Mouse (Mus musculus): ENCODE measurements around the gene Gm16223.

Gm16223 gene

GRCm38 (mm10) chr5:42067476-42068187 lies at the start of gene Gm16223:
Gm16223 (plus strand) TSS chr5:42067960.
- no peak for TF ChIP-seq GATA4 (IDR thresholded peaks at IDR 0.05; ENCODE audit: insufficient replicate concordance, low read length)

- TF ChIP-seq GATA4 (IDR thresholded peaks at IDR 0.05; ENCODE audit: insufficient replicate concordance, low read length): no peak
Observed at GRCm38 (mm10) chr5:42022029-42022428, 45.7 kb upstream of the Gm16223 start.

- no peak for TF ChIP-seq GATA4 (IDR thresholded peaks at IDR 0.05; ENCODE audit: insufficient replicate concordance, low read length)
Observed at GRCm38 (mm10) chr5:42023521-42023920, 44.2 kb upstream of the Gm16223 start.

DNA sequence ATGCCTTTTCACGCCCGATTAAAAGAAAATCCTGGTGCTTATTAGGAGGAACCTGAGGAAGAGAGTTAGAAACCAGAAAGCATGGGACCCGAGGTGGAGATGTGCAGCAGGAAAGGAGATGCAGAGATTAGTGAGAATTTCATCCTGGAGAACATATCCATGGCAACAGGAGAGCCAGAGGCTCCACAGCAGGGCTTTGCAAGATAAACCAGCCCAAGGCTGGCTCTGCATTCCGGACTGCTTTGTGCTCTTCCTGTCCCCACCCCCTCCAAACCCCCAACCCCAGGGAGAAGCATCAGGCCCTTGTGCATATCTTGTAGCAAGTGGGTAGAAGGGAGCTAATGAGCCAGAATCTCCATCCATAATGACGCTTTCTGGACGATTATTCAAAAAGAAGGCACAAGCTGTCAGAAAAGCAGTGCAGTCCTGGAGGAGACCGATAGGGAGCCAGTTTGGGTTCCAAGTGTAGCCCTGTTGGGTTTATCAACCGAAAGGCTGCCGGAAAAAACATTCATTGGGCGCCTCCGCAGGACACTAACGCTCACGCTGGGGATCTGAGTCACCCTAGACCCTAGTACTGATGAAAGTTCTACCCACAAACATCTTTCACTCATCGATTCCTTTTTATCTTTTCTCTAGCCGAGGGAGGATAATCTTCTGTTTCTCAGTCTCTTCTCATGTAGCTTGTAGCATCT lies 31.2 kb upstream of the Gm16223 start:
- TF ChIP-seq GATA4 (IDR thresholded peaks at IDR 0.05; ENCODE audit: insufficient replicate concordance, low read length): no peak

- no peak for TF ChIP-seq GATA4 (IDR thresholded peaks at IDR 0.05; ENCODE audit: insufficient replicate concordance, low read length)
Observed at GRCm38 (mm10) chr5:42054636-42055035, 13.1 kb upstream of the Gm16223 start.

GRCm38 (mm10) chr5:42055151-42055550 lies 12.6 kb upstream of the Gm16223 start:
- no peak for TF ChIP-seq GATA4 (IDR thresholded peaks at IDR 0.05; ENCODE audit: insufficient replicate concordance, low read length)

- TF ChIP-seq GATA4 (IDR thresholded peaks at IDR 0.05; ENCODE audit: insufficient replicate concordance, low read length): no peak
Observed at GRCm38 (mm10) chr5:42065090-42065489, 2.7 kb upstream of the Gm16223 start.

GRCm38 (mm10) chr5:42067075-42067474 lies 685 bp upstream of the Gm16223 start:
- TF ChIP-seq GATA4 (IDR thresholded peaks at IDR 0.05; ENCODE audit: insufficient replicate concordance, low read length): no peak

- no peak for TF ChIP-seq GATA4 (IDR thresholded peaks at IDR 0.05; ENCODE audit: insufficient replicate concordance, low read length)
Observed at GRCm38 (mm10) chr5:42068188-42068579, 424 bp downstream of the Gm16223 start.

DNA sequence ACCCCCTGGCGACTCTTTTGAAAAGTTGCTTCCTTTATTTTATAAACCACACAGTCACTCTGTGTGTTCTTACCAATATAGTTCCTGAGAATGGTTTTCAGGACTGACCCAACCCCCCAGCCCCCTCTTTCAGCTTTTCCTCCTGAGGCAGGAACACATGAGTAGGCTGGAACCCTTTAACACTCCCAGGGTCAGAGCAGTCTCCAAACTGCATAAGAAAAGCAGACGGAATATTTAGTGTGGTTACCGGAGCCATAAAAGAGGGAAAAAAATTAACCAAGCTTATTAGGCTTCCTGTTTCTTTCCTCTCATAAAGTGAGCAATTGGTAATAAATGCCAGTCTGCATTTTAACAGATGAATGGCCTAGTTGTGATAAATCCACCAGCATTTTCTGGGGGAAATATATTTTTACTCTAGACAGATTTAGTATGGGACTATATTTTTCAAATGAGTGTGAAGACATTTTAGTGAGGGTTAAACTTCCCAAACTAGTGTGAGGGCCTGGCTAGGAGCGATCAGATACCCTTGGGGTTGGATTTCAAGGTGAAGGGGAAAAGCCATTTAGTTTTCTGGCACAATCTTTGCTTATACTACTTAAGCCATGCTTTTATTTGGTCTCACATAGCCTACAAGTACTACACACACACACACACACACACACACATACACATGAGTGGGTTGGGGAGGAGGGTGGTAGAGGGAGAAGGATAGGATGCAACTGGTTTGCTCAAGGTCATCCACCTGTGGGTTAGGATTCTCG lies 49.0 kb downstream of the Gm16223 start:
- no peak for TF ChIP-seq GATA4 (IDR thresholded peaks at IDR 0.05; ENCODE audit: insufficient replicate concordance, low read length)

GRCm38 (mm10) chr5:42125562-42125961 lies 57.8 kb downstream of the Gm16223 start:
- no peak for TF ChIP-seq GATA4 (IDR thresholded peaks at IDR 0.05; ENCODE audit: insufficient replicate concordance, low read length)

GRCm38 (mm10) chr5:42155626-42156025 lies 87.9 kb downstream of the Gm16223 start:
- no peak for TF ChIP-seq GATA4 (IDR thresholded peaks at IDR 0.05; ENCODE audit: insufficient replicate concordance, low read length)

GRCm38 (mm10) chr5:42164731-42165130 lies 97.0 kb downstream of the Gm16223 start:
- no peak for TF ChIP-seq GATA4 (IDR thresholded peaks at IDR 0.05; ENCODE audit: insufficient replicate concordance, low read length)

DNA sequence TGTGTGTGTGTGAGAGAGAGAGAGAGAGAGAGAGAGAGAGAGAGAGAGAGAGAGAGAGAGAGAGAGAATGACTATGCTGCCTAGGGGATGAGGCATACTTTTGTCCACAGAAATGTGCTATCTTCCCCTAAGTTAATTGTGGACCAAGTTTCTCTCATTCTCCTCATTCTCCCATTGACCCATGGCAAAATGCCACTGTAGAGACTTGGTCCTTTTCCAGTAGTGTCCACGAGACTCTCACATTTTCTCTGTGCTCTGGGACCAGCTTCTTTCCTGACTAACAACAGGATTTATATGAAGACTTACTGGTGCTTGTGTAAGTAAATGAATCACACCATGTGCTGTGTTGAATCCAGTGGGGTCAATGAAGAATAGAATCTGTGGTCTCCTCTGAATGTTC lies 98.6 kb downstream of the Gm16223 start:
- no peak for TF ChIP-seq GATA4 (IDR thresholded peaks at IDR 0.05; ENCODE audit: insufficient replicate concordance, low read length)

DNA sequence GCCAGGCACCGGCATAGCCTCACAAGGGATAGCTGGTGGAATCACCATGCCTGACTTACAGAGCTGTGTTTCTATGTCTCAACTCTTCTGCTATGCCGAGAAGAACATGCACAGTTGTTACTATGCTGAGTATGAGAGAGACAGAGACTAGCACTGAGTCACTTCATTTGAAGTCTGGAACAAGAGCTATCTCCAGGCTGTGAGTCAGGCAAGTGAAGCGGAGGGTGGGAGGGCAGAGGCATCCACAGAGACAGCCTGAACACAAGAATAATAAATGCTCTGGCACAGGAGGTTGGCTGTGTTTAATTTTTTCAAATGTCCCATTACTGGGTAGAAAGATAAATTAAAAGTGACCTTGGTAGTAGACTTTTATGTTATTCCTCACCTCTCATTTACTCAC lies 100.3 kb downstream of the Gm16223 start:
- TF ChIP-seq GATA4 (IDR thresholded peaks at IDR 0.05; ENCODE audit: insufficient replicate concordance, low read length): no peak

DNA sequence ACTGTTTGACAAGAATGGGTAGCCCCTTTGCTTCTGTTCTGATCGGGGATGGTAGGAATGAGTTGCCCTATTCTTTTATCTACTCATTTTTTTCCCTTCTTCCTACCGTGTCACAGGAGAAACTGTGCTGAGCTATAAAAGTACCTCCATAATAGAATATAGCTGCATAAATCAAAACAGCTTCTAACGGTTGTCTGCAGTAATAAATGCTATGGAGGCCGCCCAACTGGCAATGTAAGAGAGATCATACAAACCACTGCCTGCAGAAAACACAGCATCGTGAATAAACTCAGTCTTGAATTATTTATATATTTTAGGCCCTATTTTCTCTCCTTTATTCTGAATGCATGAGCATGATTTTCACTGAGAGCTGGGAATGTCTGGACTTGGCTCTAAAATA lies 101.0 kb downstream of the Gm16223 start:
- no peak for TF ChIP-seq GATA4 (IDR thresholded peaks at IDR 0.05; ENCODE audit: insufficient replicate concordance, low read length)
